Mouse (Mus musculus) kidney, embryonic 14.5 days (tissue): ENCODE results near the gene H6pd. TPM values are rescaled to one million over a fixed set of nuclear protein-coding genes. Genes with fewer than 3 reads are reported as not detected.

Experiments
- ATAC-seq: fragments of 200-750 bp; cut with Nextera tagmentation; 2 replicates; pipeline ENCODE4 v1.8.0; 2017; ENCODE audit warnings: moderate number of reproducible peaks, mild to moderate bottlenecking, moderate TSS enrichment, moderate library complexity; ENCODE audit not compliant: low FRiP score, low TSS enrichment
- H3K27ac ChIP-seq: fragments of 300-500 bp; sonication (generic); 2 replicates; pipeline ENCODE4 v1.5.1; 2014; ENCODE audit warnings: low read depth, mild to moderate bottlenecking, low read length, moderate library complexity, mixed read lengths
- H3K27me3 ChIP-seq: fragments of 300-500 bp; sonication (generic); 2 replicates; pipeline ENCODE4 v1.6.1; 2014; ENCODE audit warnings: mild to moderate bottlenecking, low read length; ENCODE audit not compliant: control insufficient read depth, insufficient read depth
- H3K36me3 ChIP-seq: fragments of 300-500 bp; sonication (generic); 2 replicates; pipeline ENCODE4 v1.6.1; 2014; ENCODE audit warnings: low read length, mixed read lengths; ENCODE audit not compliant: control insufficient read depth, insufficient read depth
- H3K4me1 ChIP-seq: fragments of 300-500 bp; sonication (generic); 2 replicates; pipeline ENCODE4 v1.6.1; 2014; ENCODE audit warnings: low read length, mixed read lengths; ENCODE audit not compliant: control insufficient read depth, insufficient read depth
- H3K4me2 ChIP-seq: fragments of 300-500 bp; sonication (generic); replicated peaks from 2 replicates; pipeline ENCODE4 v1.6.1; 2014; ENCODE audit warnings: low read depth, mild to moderate bottlenecking, low read length
- H3K4me3 ChIP-seq: fragments of 300-500 bp; sonication (generic); 2 replicates; pipeline ENCODE4 v1.5.1; 2014; ENCODE audit warnings: mild to moderate bottlenecking, low read length
- H3K9ac ChIP-seq: fragments of 300-500 bp; sonication (generic); 2 replicates; pipeline ENCODE4 v1.6.1; 2014; ENCODE audit warnings: low read depth, mild to moderate bottlenecking, low read length, moderate library complexity
- H3K9me3 ChIP-seq: fragments of 300-500 bp; sonication (generic); 2 replicates; pipeline ENCODE4 v1.6.1; 2016; ENCODE audit warnings: low read length; ENCODE audit not compliant: control insufficient read depth
- WGBS: fragments of 180-500 bp; shearing (Covaris S2); extraction: QIAGEN DNeasy Blood & Tissue Kit; methylation state at CpG from one replicate; pipeline ENCODE4 v1.1.7; 2014; 5-methylcytosine and 5-hydroxymethylcytosine counted together
- polyA plus RNA-seq: library from polyadenylated mRNA; unstranded; fragments of >200 nt; fragmentation: Nextera tagmentation; extraction: Ambion mirVana; gene quantifications from 2 replicates; pipeline ENCODE4 v1.2.1, GENCODE M21; 2014

Gene H6pd
- polyA plus RNA-seq, 1 experiment from 2014 or later: 10.7 TPM

- no peaks in the 10 kb centered on the region for H3K36me3 ChIP-seq
- no peaks in the 10 kb centered on the region for H3K9me3 ChIP-seq
- H3K27ac ChIP-seq: no peak overlapping the region
- no peak for ATAC-seq
- H3K4me3 ChIP-seq: no peak overlapping the region
- no peaks in the 10 kb centered on the region for H3K4me1 ChIP-seq
- H3K4me2 ChIP-seq: no peak overlapping the region
- no peak overlapping the region for H3K9ac ChIP-seq
- WGBS: 86% methylated on average over 8 of the region's 8 CpGs
- no peaks in the 10 kb centered on the region for H3K27me3 ChIP-seq
Measured at GRCm38 (mm10) chr4:150013186-150013690, 4.4 kb upstream of the H6pd start.

GRCm38 (mm10) chr4:150012322-150012723 is 3.5 kb upstream of the H6pd start:
- H3K27me3 ChIP-seq: no peaks in the 10 kb centered on the region
- H3K9me3 ChIP-seq: no peaks in the 10 kb centered on the region
- no peak overlapping the region for H3K27ac ChIP-seq
- H3K4me2 ChIP-seq: no peak overlapping the region
- no peak for ATAC-seq
- H3K36me3 ChIP-seq: no peaks in the 10 kb centered on the region
- WGBS: 64% methylated on average over 4 of the region's 4 CpGs
- H3K4me3 ChIP-seq: no peak overlapping the region
- H3K9ac ChIP-seq: no peak overlapping the region
- peaks cover 5% of the 10 kb centered on the region; the same call in 1 of the 2 replicates for H3K4me1 ChIP-seq

DNA sequence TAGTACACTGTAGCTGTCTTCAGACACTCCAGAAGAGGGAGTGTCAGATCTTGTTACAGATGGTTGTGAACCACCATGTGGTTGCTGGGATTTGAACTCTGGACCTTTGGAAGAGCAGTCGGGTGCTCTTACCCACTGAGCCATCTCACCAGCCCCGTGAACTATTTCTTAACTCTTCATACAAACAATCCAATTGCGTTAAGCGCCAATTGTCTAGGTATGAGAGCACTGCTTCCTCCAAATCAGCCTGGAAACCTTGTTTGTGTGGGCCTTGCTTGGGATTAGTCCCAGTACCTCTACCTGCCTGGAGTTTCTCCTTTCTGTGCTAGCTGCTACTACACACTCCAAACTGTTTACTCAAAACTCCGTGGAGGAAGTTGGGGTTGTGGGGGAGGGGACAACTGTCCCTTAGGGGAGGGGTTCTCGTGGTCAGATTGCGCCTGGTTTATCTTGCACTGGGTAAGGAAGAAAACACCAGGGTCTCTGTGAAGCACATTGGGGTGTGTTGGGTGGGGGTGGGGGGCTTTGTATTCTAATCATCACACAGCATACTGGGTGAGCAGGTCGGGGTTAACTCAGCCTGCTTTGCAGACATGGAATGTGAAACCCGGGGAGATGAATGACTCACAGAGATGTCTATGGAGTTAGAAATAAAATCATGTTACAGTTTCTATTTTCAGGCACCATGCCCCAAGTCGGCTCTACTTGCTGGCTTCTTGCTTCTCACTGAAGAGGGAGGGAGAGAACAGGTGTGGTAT is 2.9 kb upstream of the H6pd start:
- ATAC-seq: no peak
- no peak overlapping the region for H3K4me3 ChIP-seq
- WGBS: 39% methylated on average over 10 of the region's 10 CpGs
- no peak overlapping the region for H3K27ac ChIP-seq
- H3K9ac ChIP-seq: no peak overlapping the region
- no peaks in the 10 kb centered on the region for H3K27me3 ChIP-seq
- H3K4me2 ChIP-seq: no peak overlapping the region
- H3K9me3 ChIP-seq: no peaks in the 10 kb centered on the region
- H3K4me1 ChIP-seq: peaks cover 9% of the 10 kb centered on the region; the same call in 1 of the 2 replicates
- no peaks in the 10 kb centered on the region for H3K36me3 ChIP-seq

DNA sequence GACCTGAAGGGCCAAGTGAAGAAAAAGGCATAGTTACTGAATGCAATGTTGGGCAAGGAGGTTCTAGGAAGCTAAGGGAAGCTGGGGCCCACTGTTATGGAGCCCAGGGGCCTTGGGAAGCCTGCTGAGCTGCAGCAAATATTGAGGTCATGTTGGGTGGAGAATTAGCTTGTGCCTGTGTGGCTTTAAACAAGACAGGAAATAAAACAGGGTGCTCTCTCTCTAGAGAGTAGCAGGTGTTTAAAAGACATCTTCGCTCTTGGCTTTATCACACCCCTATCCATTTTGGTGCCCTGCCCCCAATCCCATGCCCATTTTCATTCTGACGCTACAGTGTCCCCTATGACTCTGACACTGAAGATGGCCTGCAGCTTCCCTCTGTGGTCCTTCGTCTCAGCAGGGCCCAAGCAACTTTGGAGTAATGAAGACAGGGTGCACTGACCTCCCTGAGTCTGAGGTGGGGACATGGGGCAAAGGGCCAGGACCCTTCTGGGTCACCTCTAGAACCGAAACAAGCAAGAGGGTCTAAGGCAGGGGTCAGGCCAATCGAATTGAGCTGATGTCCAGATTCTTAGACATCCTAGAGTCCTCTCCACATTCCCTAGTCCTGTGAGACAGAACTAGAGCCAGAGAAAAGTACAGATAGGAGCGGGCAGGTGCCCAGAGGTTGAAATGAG is 1.4 kb upstream of the H6pd start:
- Histone ChIP-seq H3K9ac (no peak overlapping the region), H3K9me3 (peaks cover 5% of the 10 kb centered on the region; the same call in 1 of the 2 replicates), H3K36me3 (peaks cover 2% of the 10 kb centered on the region; the same call in 1 of the 2 replicates), H3K27me3 (no peaks in the 10 kb centered on the region), H3K4me3 (no peak overlapping the region), H3K4me2 (no peak overlapping the region), H3K27ac (no peak overlapping the region), H3K4me1 (peaks cover 14% of the 10 kb centered on the region; the same call in 1 of the 2 replicates)
- no peak for ATAC-seq
- 90% methylated on average over 6 of the region's 6 CpGs for WGBS

GRCm38 (mm10) chr4:150009587-150009930 is 736 bp upstream of the H6pd start:
- Histone ChIP-seq H3K4me3 (no peak overlapping the region), H3K27me3 (no peaks in the 10 kb centered on the region), H3K27ac (no peak overlapping the region), H3K4me2 (no peak overlapping the region; the same call in 1 of the 2 replicates), H3K36me3 (peaks cover 2% of the 10 kb centered on the region; the same call in 1 of the 2 replicates), H3K9ac (no peak overlapping the region), H3K4me1 (peaks cover 14% of the 10 kb centered on the region; the same call in 1 of the 2 replicates), H3K9me3 (peaks cover 8% of the 10 kb centered on the region; the same call in 1 of the 2 replicates)
- no peak for ATAC-seq
- WGBS: 79% methylated on average over 6 of the region's 6 CpGs

- H3K27me3 ChIP-seq: no peaks in the 10 kb centered on the region
- H3K36me3 ChIP-seq: peaks cover 2% of the 10 kb centered on the region; the same call in 1 of the 2 replicates
- H3K4me1 ChIP-seq: peaks cover 22% of the 10 kb centered on the region
- H3K4me2 ChIP-seq: peak overlapping the region; percentile 79
- peaks cover 8% of the 10 kb centered on the region; the same call in 1 of the 2 replicates for H3K9me3 ChIP-seq
- peak overlapping the region; percentile 84 for H3K9ac ChIP-seq
- under 1% methylated on average over 39 of the region's 42 CpGs for WGBS
- ATAC-seq: peak; percentile 85
- H3K4me3 ChIP-seq: peak overlapping the region; percentile 70
- peak overlapping the region; percentile 97 for H3K27ac ChIP-seq
Measured at GRCm38 (mm10) chr4:150008325-150008852, 434 bp downstream of the H6pd start.

DNA sequence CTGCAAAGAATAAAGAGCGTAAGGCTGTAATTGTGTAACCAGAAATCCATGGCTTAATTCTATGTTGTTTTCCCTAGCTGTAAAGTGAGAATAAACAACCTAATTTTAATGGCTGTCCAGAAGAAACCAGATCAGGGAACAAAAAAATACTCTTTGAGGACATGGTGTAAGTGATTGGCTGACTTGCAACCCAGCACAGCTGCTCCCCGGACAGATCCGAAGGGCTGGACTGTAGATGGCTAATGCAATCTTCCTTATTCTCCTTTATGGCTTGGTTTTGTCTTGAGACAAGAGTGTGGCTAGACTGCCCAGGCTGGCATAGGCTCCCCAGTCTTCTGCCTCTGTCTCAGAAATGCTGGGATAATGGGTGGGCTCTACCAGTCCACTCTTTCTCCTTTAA is 1.4 kb downstream of the H6pd start:
- 86% methylated on average over 3 of the region's 3 CpGs for WGBS
- peaks cover 2% of the 10 kb centered on the region; the same call in 1 of the 2 replicates for H3K36me3 ChIP-seq
- H3K4me2 ChIP-seq: peak overlapping the region; percentile 79; the same call in 1 of the 2 replicates
- H3K4me1 ChIP-seq: peaks cover 32% of the 10 kb centered on the region
- H3K9ac ChIP-seq: no peak overlapping the region
- no peaks in the 10 kb centered on the region for H3K27me3 ChIP-seq
- H3K9me3 ChIP-seq: peaks cover 8% of the 10 kb centered on the region; the same call in 1 of the 2 replicates
- ATAC-seq: no peak
- no peak overlapping the region; the same call in 1 of the 2 replicates for H3K27ac ChIP-seq
- no peak overlapping the region for H3K4me3 ChIP-seq

GRCm38 (mm10) chr4:150006991-150007390 is 1.8 kb downstream of the H6pd start:
- Histone ChIP-seq H3K4me3 (no peak overlapping the region), H3K9me3 (peaks cover 8% of the 10 kb centered on the region; the same call in 1 of the 2 replicates), H3K27me3 (no peaks in the 10 kb centered on the region), H3K9ac (no peak overlapping the region), H3K27ac (no peak overlapping the region), H3K4me1 (peaks cover 36% of the 10 kb centered on the region), H3K4me2 (no peak overlapping the region), H3K36me3 (peaks cover 2% of the 10 kb centered on the region; the same call in 1 of the 2 replicates)
- 75% methylated on average over 8 of the region's 8 CpGs for WGBS
- no peak for ATAC-seq
